Mouse (Mus musculus): ENCODE data around the gene Sec24d. TPM values are rescaled to one million over a fixed set of nuclear protein-coding genes. Genes with fewer than 3 reads are reported as not detected.
A peak's percentile ranks its signal among the peaks of the same experiment; 100 is the strongest.

The Sec24d gene
- polyA plus RNA-seq, 1 experiment from 2014 or later = 55.6 TPM

- H3K36me3 ChIP-seq (ENCODE audit: control insufficient read depth, insufficient read depth, low read length) = peaks cover 11% of the 10 kb centered on the region; the same call in 1 of the 2 replicates
- no peak overlapping the region for H3K9ac ChIP-seq (ENCODE audit: low read length)
- no peak overlapping the region for H3K4me3 ChIP-seq (ENCODE audit: low read depth, low read length)
- no peak overlapping the region for H3K4me2 ChIP-seq (replicated peaks; ENCODE audit: low read depth)
- no peak for DNase-seq (ENCODE audit: low spot score)
- H3K27me3 ChIP-seq (ENCODE audit: control insufficient read depth, insufficient read depth, low read length) = no peaks in the 10 kb centered on the region
- ATAC-seq (ENCODE audit: low FRiP score, low TSS enrichment) = no peak
- H3K9me3 ChIP-seq (ENCODE audit: control insufficient read depth, low read length) = no peaks in the 10 kb centered on the region
- no peak for TF ChIP-seq EP300 (optimal IDR thresholded peaks at IDR 0.05)
- no peak for TF ChIP-seq CTCF (IDR thresholded peaks at IDR 0.05; ENCODE audit: low read depth)
- WGBS = 97% methylated on average over 5 of the region's 5 CpGs
- H3K27ac ChIP-seq (replicated peaks) = no peak overlapping the region
- no peaks in the 10 kb centered on the region for H3K4me1 ChIP-seq (replicated peaks; ENCODE audit: control insufficient read depth, insufficient read depth)
Observed at GRCm38 (mm10) chr3:123284284-123284683, 17.0 kb downstream of the Sec24d start.

GRCm38 (mm10) chr3:123285649-123286048 lies 18.4 kb downstream of the Sec24d start:
- Histone ChIP-seq H3K4me1 (replicated peaks; ENCODE audit: control insufficient read depth, insufficient read depth) (no peaks in the 10 kb centered on the region), H3K27ac (replicated peaks) (no peak overlapping the region), H3K9ac (ENCODE audit: low read length) (no peak overlapping the region), H3K27me3 (ENCODE audit: control insufficient read depth, insufficient read depth, low read length) (no peaks in the 10 kb centered on the region), H3K9me3 (ENCODE audit: control insufficient read depth, low read length) (no peaks in the 10 kb centered on the region), H3K4me3 (ENCODE audit: low read depth, low read length) (no peak overlapping the region), H3K4me2 (replicated peaks; ENCODE audit: low read depth) (no peak overlapping the region), H3K36me3 (ENCODE audit: control insufficient read depth, insufficient read depth, low read length) (peaks cover 7% of the 10 kb centered on the region)
- TF ChIP-seq EP300 (optimal IDR thresholded peaks at IDR 0.05) (no peak), CTCF (IDR thresholded peaks at IDR 0.05; ENCODE audit: low read depth) (no peak)
- 0 out of 2 replicates have a peak, but pooled peaks have one; percentile 60 for ATAC-seq (ENCODE audit: low FRiP score, low TSS enrichment)
- no peak for DNase-seq (ENCODE audit: low spot score)

GRCm38 (mm10) chr3:123288856-123289570 lies 21.8 kb downstream of the Sec24d start:
- Histone ChIP-seq H3K9ac (ENCODE audit: low read length) (no peak overlapping the region), H3K4me3 (ENCODE audit: low read depth, low read length) (no peak overlapping the region), H3K4me1 (replicated peaks; ENCODE audit: control insufficient read depth, insufficient read depth) (no peaks in the 10 kb centered on the region), H3K27ac (replicated peaks) (no peak overlapping the region), H3K36me3 (ENCODE audit: control insufficient read depth, insufficient read depth, low read length) (peaks cover 18% of the 10 kb centered on the region), H3K4me2 (replicated peaks; ENCODE audit: low read depth) (no peak overlapping the region), H3K9me3 (ENCODE audit: control insufficient read depth, low read length) (no peaks in the 10 kb centered on the region), H3K27me3 (ENCODE audit: control insufficient read depth, insufficient read depth, low read length) (no peaks in the 10 kb centered on the region)
- WGBS = 48% methylated on average over 9 of the region's 9 CpGs
- no peak for ATAC-seq (ENCODE audit: low FRiP score, low TSS enrichment)
- no peak for DNase-seq (ENCODE audit: low spot score)
- no peak for TF ChIP-seq EP300 (optimal IDR thresholded peaks at IDR 0.05)
- TF ChIP-seq CTCF (IDR thresholded peaks at IDR 0.05; ENCODE audit: low read depth) = no peak

GRCm38 (mm10) chr3:123291670-123292069 lies 24.4 kb downstream of the Sec24d start:
- Histone ChIP-seq H3K36me3 (ENCODE audit: control insufficient read depth, insufficient read depth, low read length) (peaks cover 21% of the 10 kb centered on the region), H3K9ac (ENCODE audit: low read length) (no peak overlapping the region), H3K27me3 (ENCODE audit: control insufficient read depth, insufficient read depth, low read length) (no peaks in the 10 kb centered on the region), H3K27ac (replicated peaks) (no peak overlapping the region), H3K9me3 (ENCODE audit: control insufficient read depth, low read length) (no peaks in the 10 kb centered on the region), H3K4me3 (ENCODE audit: low read depth, low read length) (no peak overlapping the region), H3K4me2 (replicated peaks; ENCODE audit: low read depth) (no peak overlapping the region), H3K4me1 (replicated peaks; ENCODE audit: control insufficient read depth, insufficient read depth) (no peaks in the 10 kb centered on the region)
- TF ChIP-seq CTCF (IDR thresholded peaks at IDR 0.05; ENCODE audit: low read depth) (no peak), EP300 (optimal IDR thresholded peaks at IDR 0.05) (no peak)
- DNase-seq (ENCODE audit: low spot score) (no peak), ATAC-seq (ENCODE audit: low FRiP score, low TSS enrichment) (no peak)

- ATAC-seq (ENCODE audit: low FRiP score, low TSS enrichment) = peak; percentile 61; the same call in 1 of the 2 replicates
- H3K36me3 ChIP-seq (ENCODE audit: control insufficient read depth, insufficient read depth, low read length) = peaks cover 26% of the 10 kb centered on the region
Observed at GRCm38 (mm10) chr3:123296654-123297053, 29.4 kb downstream of the Sec24d start.

GRCm38 (mm10) chr3:123298283-123298682 lies 31.0 kb downstream of the Sec24d start:
- no peaks in the 10 kb centered on the region for H3K4me1 ChIP-seq (replicated peaks; ENCODE audit: control insufficient read depth, insufficient read depth)
- no peak overlapping the region for H3K27ac ChIP-seq (replicated peaks)
- H3K27me3 ChIP-seq (ENCODE audit: control insufficient read depth, insufficient read depth, low read length) = no peaks in the 10 kb centered on the region
- TF ChIP-seq EP300 (optimal IDR thresholded peaks at IDR 0.05) (no peak), CTCF (IDR thresholded peaks at IDR 0.05; ENCODE audit: low read depth) (no peak)
- no peak overlapping the region for H3K4me2 ChIP-seq (replicated peaks; ENCODE audit: low read depth)
- H3K9ac ChIP-seq (ENCODE audit: low read length) = no peak overlapping the region
- H3K4me3 ChIP-seq (ENCODE audit: low read depth, low read length) = no peak overlapping the region
- WGBS = 80% methylated on average over 9 of the region's 9 CpGs
- DNase-seq (ENCODE audit: low spot score) (no peak), ATAC-seq (ENCODE audit: low FRiP score, low TSS enrichment) (no peak)
- H3K36me3 ChIP-seq (ENCODE audit: control insufficient read depth, insufficient read depth, low read length) = peaks cover 26% of the 10 kb centered on the region
- no peaks in the 10 kb centered on the region for H3K9me3 ChIP-seq (ENCODE audit: control insufficient read depth, low read length)

More at GRCm38 (mm10) chr3:123296654-123297053, 29.4 kb downstream of the Sec24d start:
- no peaks in the 10 kb centered on the region for H3K9me3 ChIP-seq (ENCODE audit: control insufficient read depth, low read length)
- TF ChIP-seq EP300 (optimal IDR thresholded peaks at IDR 0.05) (no peak), CTCF (IDR thresholded peaks at IDR 0.05; ENCODE audit: low read depth) (no peak)
- 47% methylated on average over 11 of the region's 11 CpGs for WGBS
- H3K4me3 ChIP-seq (ENCODE audit: low read depth, low read length) = no peak overlapping the region
- no peak for DNase-seq (ENCODE audit: low spot score)
- no peak overlapping the region for H3K9ac ChIP-seq (ENCODE audit: low read length)
- no peak overlapping the region for H3K27ac ChIP-seq (replicated peaks)
- H3K4me2 ChIP-seq (replicated peaks; ENCODE audit: low read depth) = no peak overlapping the region
- no peaks in the 10 kb centered on the region for H3K27me3 ChIP-seq (ENCODE audit: control insufficient read depth, insufficient read depth, low read length)
- H3K4me1 ChIP-seq (replicated peaks; ENCODE audit: control insufficient read depth, insufficient read depth) = no peaks in the 10 kb centered on the region
